Mouse (Mus musculus): ENCODE measurements around the gene Cuta.
"Not testable (repeated sequence)": the region's sequence is repeated elsewhere in the genome, so short reads cannot be mapped to it uniquely, and the experiment has no call there.

GRCm38 (mm10) chr17:26922368-26922767, 17.0 kb downstream of the Cuta start:
- TF ChIP-seq GATA1 (IDR thresholded peaks at IDR 0.05; ENCODE audit: borderline replicate concordance, low read length); FLI1 (IDR thresholded peaks at IDR 0.05; ENCODE audit: low read length): not testable (repeated sequence)

All from megakaryocyte, embryonic 14.5 days (primary cell).